Mouse (Mus musculus): ENCODE results near the gene B3galt4. TPM values are rescaled to one million over a fixed set of nuclear protein-coding genes. Genes with fewer than 3 reads are reported as not detected.
A peak's percentile ranks its signal among the peaks of the same experiment; 100 is the strongest.
"Not testable (repeated sequence)": the region's sequence is repeated elsewhere in the genome, so short reads cannot be mapped to it uniquely, and the experiment has no call there.

The B3galt4 gene
- total and polyA plus RNA-seq, 2 experiments from 2014 or later, result 9.8 to 11.7 TPM

GRCm38 (mm10) chr17:33911052-33911812, 40.1 kb downstream of the B3galt4 start:
- H3K36me3 ChIP-seq (ENCODE audit: insufficient read depth), result peaks cover 39% of the 10 kb centered on the region
- H3K4me3 ChIP-seq (ENCODE audit: low read depth, low read length), result no peak overlapping the region
- H3K4me1 ChIP-seq (ENCODE audit: insufficient read depth), result peaks cover 7% of the 10 kb centered on the region; the same call in 1 of the 2 replicates
- TF ChIP-seq CTCF (IDR thresholded peaks at IDR 0.05; ENCODE audit: low read depth), result no peak
- ATAC-seq, result no peak
- H3K27ac ChIP-seq (ENCODE audit: low read depth, low read length), result no peak overlapping the region
- H3K27me3 ChIP-seq (ENCODE audit: insufficient read depth, low read length), result no peaks in the 10 kb centered on the region
- no peak for DNase-seq
- H3K4me2 ChIP-seq (ENCODE audit: low read depth), result no peak overlapping the region
- no peak overlapping the region for H3K9ac ChIP-seq
- H3K9me3 ChIP-seq (ENCODE audit: low read length), result no peaks in the 10 kb centered on the region
- WGBS, result 89% methylated on average over 31 of the region's 31 CpGs

GRCm38 (mm10) chr17:33910346-33911051, 40.8 kb downstream of the B3galt4 start:
- WGBS, result 51% methylated on average over 11 of the region's 11 CpGs
- Histone ChIP-seq H3K4me2 (ENCODE audit: low read depth) (peak overlapping the region; percentile 77), H3K36me3 (ENCODE audit: insufficient read depth) (peaks cover 39% of the 10 kb centered on the region), H3K4me3 (ENCODE audit: low read depth, low read length) (peak overlapping the region; percentile 80), H3K4me1 (ENCODE audit: insufficient read depth) (peaks cover 7% of the 10 kb centered on the region; the same call in 1 of the 2 replicates), H3K27me3 (ENCODE audit: insufficient read depth, low read length) (no peaks in the 10 kb centered on the region), H3K9me3 (ENCODE audit: low read length) (no peaks in the 10 kb centered on the region), H3K27ac (ENCODE audit: low read depth, low read length) (no peak overlapping the region), H3K9ac (peak overlapping the region; percentile 90; the same call in 1 of the 2 replicates)
- TF ChIP-seq CTCF (IDR thresholded peaks at IDR 0.05; ENCODE audit: low read depth), result peak; percentile 39
- DNase-seq (no peak), ATAC-seq (no peak)

GRCm38 (mm10) chr17:33909869-33910250, 41.4 kb downstream of the B3galt4 start:
- ATAC-seq (no peak), DNase-seq (peak; percentile 33)
- H3K9me3 ChIP-seq (ENCODE audit: low read length), result no peaks in the 10 kb centered on the region
- peaks cover 35% of the 10 kb centered on the region for H3K36me3 ChIP-seq (ENCODE audit: insufficient read depth)
- peaks cover 7% of the 10 kb centered on the region; the same call in 1 of the 2 replicates for H3K4me1 ChIP-seq (ENCODE audit: insufficient read depth)
- no peaks in the 10 kb centered on the region for H3K27me3 ChIP-seq (ENCODE audit: insufficient read depth, low read length)
- H3K4me3 ChIP-seq (ENCODE audit: low read depth, low read length), result peak overlapping the region; percentile 80
- peak overlapping the region; percentile 90 for H3K9ac ChIP-seq
- WGBS, result under 1% methylated on average over 14 of the region's 14 CpGs
- no peak for TF ChIP-seq CTCF (IDR thresholded peaks at IDR 0.05; ENCODE audit: low read depth)
- H3K4me2 ChIP-seq (ENCODE audit: low read depth), result peak overlapping the region; percentile 77
- H3K27ac ChIP-seq (ENCODE audit: low read depth, low read length), result peak overlapping the region; percentile 91

GRCm38 (mm10) chr17:33909077-33909868, 42.0 kb downstream of the B3galt4 start, which contains the start of gene Daxx:
Gene Daxx, plus strand, starts transcription at chr17:33909414.
- Histone ChIP-seq H3K27me3 (ENCODE audit: insufficient read depth, low read length) (no peaks in the 10 kb centered on the region), H3K27ac (ENCODE audit: low read depth, low read length) (peak within 1 kb of the TSS; percentile 91), H3K9ac (peak within 1 kb of the TSS; percentile 90), H3K4me1 (ENCODE audit: insufficient read depth) (peaks cover 7% of the 10 kb centered on the region; the same call in 1 of the 2 replicates), H3K4me3 (ENCODE audit: low read depth, low read length) (peak within 1 kb of the TSS; percentile 80), H3K9me3 (ENCODE audit: low read length) (no peaks in the 10 kb centered on the region), H3K36me3 (ENCODE audit: insufficient read depth) (peaks cover 29% of the 10 kb centered on the region), H3K4me2 (ENCODE audit: low read depth) (peak within 1 kb of the TSS; percentile 77)
- ATAC-seq, result peak; percentile 97
- WGBS, result 2% methylated on average over 63 of the region's 68 CpGs
- no peak; the same call in 1 of the 2 replicates for TF ChIP-seq CTCF (IDR thresholded peaks at IDR 0.05; ENCODE audit: low read depth)
- peak; percentile 99 for DNase-seq

DNA sequence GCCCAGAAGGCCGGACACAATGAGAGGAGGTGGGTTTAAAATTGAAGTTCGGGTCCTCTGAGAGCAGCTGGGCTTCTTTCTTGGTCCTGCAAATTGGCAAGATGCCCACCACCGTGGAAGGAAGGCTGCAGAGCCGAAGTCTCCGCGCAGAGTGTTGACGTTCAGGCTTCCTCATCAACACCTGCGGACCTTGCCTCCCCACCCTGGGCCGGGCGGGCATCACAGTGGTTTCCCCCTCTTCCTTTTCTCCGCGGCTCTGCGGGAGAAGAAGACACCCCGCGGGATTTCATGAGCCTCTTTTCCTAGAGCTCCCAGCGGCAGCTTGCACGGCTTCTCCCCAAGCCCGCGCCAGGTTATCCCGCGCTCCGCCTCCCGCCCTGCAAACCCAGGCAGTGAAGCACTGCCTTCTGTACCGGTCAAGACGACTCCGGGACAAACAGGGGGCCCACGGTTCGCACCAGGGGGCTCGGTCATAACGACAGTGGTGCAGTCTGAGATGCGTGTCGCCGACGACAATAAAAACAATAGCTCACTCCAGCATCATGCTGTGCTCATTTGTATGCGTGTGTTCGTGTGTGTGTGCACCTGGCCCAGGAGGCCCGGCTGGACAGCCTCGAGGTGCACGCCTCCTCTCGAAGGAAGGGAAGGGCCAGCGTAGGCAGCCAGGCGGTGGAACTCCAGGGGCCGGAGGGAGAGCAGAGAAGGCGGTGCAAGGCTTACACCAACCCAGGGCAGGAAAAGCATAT, 42.8 kb downstream of the B3galt4 start:
- Histone ChIP-seq H3K4me3 (ENCODE audit: low read depth, low read length) (peak overlapping the region; percentile 80), H3K4me1 (ENCODE audit: insufficient read depth) (peaks cover 7% of the 10 kb centered on the region; the same call in 1 of the 2 replicates), H3K4me2 (ENCODE audit: low read depth) (peak overlapping the region; percentile 77), H3K9ac (peak overlapping the region; percentile 90), H3K9me3 (ENCODE audit: low read length) (no peaks in the 10 kb centered on the region), H3K36me3 (ENCODE audit: insufficient read depth) (peaks cover 22% of the 10 kb centered on the region), H3K27me3 (ENCODE audit: insufficient read depth, low read length) (no peaks in the 10 kb centered on the region), H3K27ac (ENCODE audit: low read depth, low read length) (peak overlapping the region; percentile 91)
- TF ChIP-seq CTCF (IDR thresholded peaks at IDR 0.05; ENCODE audit: low read depth), result no peak
- DNase-seq, result peak; percentile 65
- peak; percentile 27 for ATAC-seq
- 2% methylated on average over 42 of the region's 44 CpGs for WGBS

DNA sequence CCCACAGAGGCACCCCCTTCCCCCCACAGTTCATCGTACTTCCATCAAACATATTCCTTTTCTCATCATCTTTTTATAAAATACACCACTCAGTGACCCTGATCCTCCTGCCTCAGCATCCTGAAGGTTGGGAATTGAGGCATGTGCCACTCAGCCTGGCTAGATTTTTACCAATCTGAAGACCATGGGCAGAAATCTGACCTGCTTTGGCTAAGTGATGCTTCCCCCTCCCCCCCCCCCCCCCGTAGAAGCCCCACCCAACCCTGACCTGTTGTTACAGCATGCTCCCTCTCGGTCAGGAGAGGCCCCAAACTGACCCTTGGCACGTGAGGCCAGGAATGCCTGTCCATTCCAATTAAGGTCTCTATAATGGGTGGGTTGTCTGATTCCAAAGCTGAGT, 46.5 kb downstream of the B3galt4 start, which contains the start of gene Platr17:
Platr17 (plus strand) TSS at position 301 of the 400 bp plus-strand sequence.
- not testable (repeated sequence) for H3K4me3 ChIP-seq (ENCODE audit: low read depth, low read length); H3K4me2 ChIP-seq (ENCODE audit: low read depth); H3K9me3 ChIP-seq (ENCODE audit: low read length); ATAC-seq; H3K27ac ChIP-seq (ENCODE audit: low read depth, low read length); H3K27me3 ChIP-seq (ENCODE audit: insufficient read depth, low read length); H3K9ac ChIP-seq; H3K36me3 ChIP-seq (ENCODE audit: insufficient read depth); DNase-seq; H3K4me1 ChIP-seq (ENCODE audit: insufficient read depth)
- 27% methylated on average over 3 of the region's 4 CpGs for WGBS

DNA sequence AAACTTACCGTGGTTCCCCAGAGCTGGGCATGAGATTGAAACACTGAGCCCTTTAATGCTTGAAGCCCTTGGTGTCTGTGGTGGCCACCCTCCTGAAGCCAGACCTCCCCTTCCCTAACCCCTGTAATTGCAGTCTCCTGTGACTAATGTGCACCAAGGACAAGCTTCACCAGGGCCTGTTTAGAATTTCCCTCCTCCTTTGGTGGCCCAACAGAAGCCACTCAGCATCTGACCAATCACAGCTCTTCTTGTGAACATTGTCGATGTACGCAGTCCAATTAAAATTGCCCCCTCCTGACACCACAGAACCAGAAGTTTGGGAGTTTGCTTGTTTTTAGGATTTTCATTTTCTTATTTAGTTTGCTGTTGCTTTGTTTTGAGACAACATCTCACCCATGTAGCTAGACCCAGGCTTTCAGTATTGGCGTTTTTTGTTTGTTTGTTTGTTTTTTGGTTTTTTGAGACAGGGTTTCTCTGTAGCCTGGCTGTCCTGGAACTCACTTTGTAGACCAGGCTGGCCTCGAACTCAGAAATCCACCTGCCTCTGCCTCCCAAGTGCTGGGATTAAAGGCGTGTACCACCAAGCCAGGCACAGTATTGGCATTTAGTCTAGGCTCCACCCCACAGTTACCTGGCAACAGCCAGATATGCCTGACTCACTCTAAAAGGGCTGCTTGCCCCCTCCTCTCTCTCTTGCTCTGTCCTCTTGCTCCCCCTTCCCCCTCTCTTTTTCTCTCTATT, 47.2 kb downstream of the B3galt4 start:
- not testable (repeated sequence) for H3K4me2 ChIP-seq (ENCODE audit: low read depth); H3K4me1 ChIP-seq (ENCODE audit: insufficient read depth)
- WGBS, result 67% methylated on average over 6 of the region's 6 CpGs

More for the DNA sequence above, 47.2 kb downstream of the B3galt4 start:
- H3K27me3 ChIP-seq (ENCODE audit: insufficient read depth, low read length); DNase-seq; H3K9me3 ChIP-seq (ENCODE audit: low read length); H3K4me3 ChIP-seq (ENCODE audit: low read depth, low read length); H3K27ac ChIP-seq (ENCODE audit: low read depth, low read length); H3K9ac ChIP-seq; H3K36me3 ChIP-seq (ENCODE audit: insufficient read depth); ATAC-seq: not testable (repeated sequence)

All from forebrain, postnatal 0 days (tissue).